Mouse (Mus musculus) limb, embryonic 15.5 days (tissue): ENCODE measurements around the gene Zfp51. TPM values are rescaled to one million over a fixed set of nuclear protein-coding genes. Genes with fewer than 3 reads are reported as not detected.
A peak's percentile ranks its signal among the peaks of the same experiment; 100 is the strongest.
"Not testable (repeated sequence)": the region's sequence is repeated elsewhere in the genome, so short reads cannot be mapped to it uniquely, and the experiment has no call there.

Experiments
- ATAC-seq: fragments of 200-750 bp; cut with Nextera tagmentation; 2 replicates; pipeline ENCODE4 v1.8.0; 2017; ENCODE audit warnings: low read depth, moderate TSS enrichment; ENCODE audit not compliant: insufficient number of reproducible peaks, low FRiP score, low TSS enrichment
- H3K27ac ChIP-seq: fragments of 300-500 bp; sonication (generic); 2 replicates; pipeline ENCODE4 v1.5.1; 2015; ENCODE audit warnings: moderate library complexity, mild to moderate bottlenecking, inconsistent platforms
- H3K27me3 ChIP-seq: fragments of 300-500 bp; sonication (generic); 2 replicates; pipeline ENCODE4 v1.6.1; 2015; ENCODE audit warnings: inconsistent platforms
- H3K36me3 ChIP-seq: fragments of 300-500 bp; sonication (generic); 2 replicates; pipeline ENCODE4 v1.6.1; 2015; ENCODE audit warnings: inconsistent platforms
- H3K4me1 ChIP-seq: fragments of 300-500 bp; sonication (generic); 2 replicates; pipeline ENCODE4 v1.6.1; 2015; ENCODE audit warnings: inconsistent platforms
- H3K4me2 ChIP-seq: fragments of 300-500 bp; sonication (generic); 2 replicates; pipeline ENCODE4 v1.6.1; 2015; ENCODE audit warnings: mild to moderate bottlenecking, inconsistent platforms
- H3K4me3 ChIP-seq: fragments of 300-500 bp; sonication (generic); 2 replicates; pipeline ENCODE4 v1.5.1; 2015; ENCODE audit warnings: mild to moderate bottlenecking, inconsistent platforms
- H3K9ac ChIP-seq: fragments of 300-500 bp; sonication (generic); 2 replicates; pipeline ENCODE4 v1.6.1; 2015; ENCODE audit warnings: inconsistent platforms
- H3K9me3 ChIP-seq: fragments of 300-500 bp; sonication (generic); 2 replicates; pipeline ENCODE4 v1.6.1; 2016; ENCODE audit warnings: inconsistent platforms
- WGBS: fragments of 180-500 bp; shearing (Covaris S2); methylation state at CpG from one replicate; pipeline ENCODE4 v1.1.7; 2015; 5-methylcytosine and 5-hydroxymethylcytosine counted together
- polyA plus RNA-seq: library from polyadenylated mRNA; unstranded; fragments of >200 nt; fragmentation: Nextera tagmentation; extraction: Ambion mirVana; gene quantifications from 2 replicates; pipeline ENCODE4 v1.2.1, GENCODE M21; 2015

Zfp51 gene
- 14.6 and 15.6 TPM in 2 replicates for polyA plus RNA-seq

- H3K4me2 ChIP-seq: peak within 1 kb of the TSS; percentile 63
- H3K9me3 ChIP-seq: no peaks in the 10 kb centered on the region
- WGBS: under 1% methylated on average over 26 of the region's 26 CpGs
- peaks cover 6% of the 10 kb centered on the region; the same call in 1 of the 2 replicates for H3K36me3 ChIP-seq
- peak within 1 kb of the TSS; percentile 97 for H3K27ac ChIP-seq
- peak; percentile 100 for ATAC-seq
- peak within 1 kb of the TSS; percentile 64 for H3K4me3 ChIP-seq
- H3K4me1 ChIP-seq: peaks cover 5% of the 10 kb centered on the region; the same call in 1 of the 2 replicates
- peak within 1 kb of the TSS; percentile 44 for H3K9ac ChIP-seq
- no peaks in the 10 kb centered on the region for H3K27me3 ChIP-seq
Observed at GRCm38 (mm10) chr17:21450138-21450704, at the start of gene Zfp51. Zfp51 (plus strand) TSS chr17:21450374.

- Histone ChIP-seq H3K9me3 (no peaks in the 10 kb centered on the region), H3K27ac (peak within 1 kb of the TSS; percentile 84), H3K4me3 (peak within 1 kb of the TSS; percentile 50), H3K27me3 (no peaks in the 10 kb centered on the region), H3K36me3 (no peaks in the 10 kb centered on the region), H3K9ac (peak within 1 kb of the TSS; percentile 35), H3K4me1 (no peaks in the 10 kb centered on the region), H3K4me2 (peak within 1 kb of the TSS; percentile 83)
- ATAC-seq: peak; percentile 91
- WGBS: under 1% methylated on average over 22 of the region's 22 CpGs
Observed at GRCm38 (mm10) chr17:21422664-21423599, 27.2 kb upstream of the Zfp51 start, which contains the start of gene Zfp54. Zfp54 (plus strand) TSS chr17:21423227.

GRCm38 (mm10) chr17:21438806-21439400 is 11.3 kb upstream of the Zfp51 start:
- H3K4me1 ChIP-seq, H3K4me2 ChIP-seq, H3K27ac ChIP-seq, ATAC-seq, H3K36me3 ChIP-seq, H3K9me3 ChIP-seq, H3K4me3 ChIP-seq, H3K27me3 ChIP-seq, H3K9ac ChIP-seq: not testable (repeated sequence)
- WGBS: 81% methylated on average over 9 of the region's 9 CpGs

GRCm38 (mm10) chr17:21449669-21450068 is 505 bp upstream of the Zfp51 start:
- Histone ChIP-seq H3K4me1 (peaks cover 5% of the 10 kb centered on the region; the same call in 1 of the 2 replicates), H3K27ac (peak overlapping the region; percentile 97), H3K4me3 (peak overlapping the region; percentile 64), H3K9ac (peak overlapping the region; percentile 34; the same call in 1 of the 2 replicates), H3K4me2 (peak overlapping the region; percentile 63), H3K27me3 (no peaks in the 10 kb centered on the region), H3K36me3 (peaks cover 6% of the 10 kb centered on the region; the same call in 1 of the 2 replicates), H3K9me3 (no peaks in the 10 kb centered on the region)
- ATAC-seq: peak; percentile 74; the same call in 1 of the 2 replicates
- 0% methylated on average over 3 of the region's 3 CpGs for WGBS

GRCm38 (mm10) chr17:21463550-21463949 is 13.4 kb downstream of the Zfp51 start:
- no peaks in the 10 kb centered on the region for H3K9me3 ChIP-seq
- H3K36me3 ChIP-seq: peaks cover 38% of the 10 kb centered on the region
- 90% methylated on average over 5 of the region's 5 CpGs for WGBS
- H3K4me1 ChIP-seq: no peaks in the 10 kb centered on the region
- H3K4me2 ChIP-seq: no peak overlapping the region
- no peaks in the 10 kb centered on the region for H3K27me3 ChIP-seq
- no peak overlapping the region for H3K4me3 ChIP-seq
- ATAC-seq: no peak
- no peak overlapping the region for H3K9ac ChIP-seq
- H3K27ac ChIP-seq: no peak overlapping the region

- no peak for ATAC-seq
- H3K27ac ChIP-seq: peak overlapping the region; percentile 68; the same call in 1 of the 2 replicates
- H3K4me1 ChIP-seq: peaks cover 13% of the 10 kb centered on the region
- no peak overlapping the region for H3K4me2 ChIP-seq
- H3K36me3 ChIP-seq: no peaks in the 10 kb centered on the region
- no peak overlapping the region for H3K9ac ChIP-seq
- no peak overlapping the region for H3K4me3 ChIP-seq
- H3K27me3 ChIP-seq: no peaks in the 10 kb centered on the region
- WGBS: 56% methylated on average over 3 of the region's 3 CpGs
- no peaks in the 10 kb centered on the region for H3K9me3 ChIP-seq
Observed at GRCm38 (mm10) chr17:21472032-21472652, 22.0 kb downstream of the Zfp51 start.

- Histone ChIP-seq H3K27me3 (no peaks in the 10 kb centered on the region), H3K4me1 (peaks cover 13% of the 10 kb centered on the region), H3K4me3 (no peak overlapping the region), H3K4me2 (no peak overlapping the region), H3K36me3 (no peaks in the 10 kb centered on the region), H3K27ac (peak overlapping the region; percentile 68; the same call in 1 of the 2 replicates), H3K9ac (no peak overlapping the region), H3K9me3 (no peaks in the 10 kb centered on the region)
- WGBS: 42% methylated on average over 2 of the region's 2 CpGs
- ATAC-seq: no peak
Observed at GRCm38 (mm10) chr17:21472653-21473307, 22.6 kb downstream of the Zfp51 start.

GRCm38 (mm10) chr17:21473362-21474190 is 23.4 kb downstream of the Zfp51 start:
- H3K4me1 ChIP-seq: peaks cover 13% of the 10 kb centered on the region
- peak overlapping the region; percentile 68 for H3K27ac ChIP-seq
- no peaks in the 10 kb centered on the region for H3K9me3 ChIP-seq
- no peaks in the 10 kb centered on the region for H3K36me3 ChIP-seq
- no peak for ATAC-seq
- WGBS: 15% methylated on average over 14 of the region's 14 CpGs
- no peak overlapping the region for H3K4me3 ChIP-seq
- no peaks in the 10 kb centered on the region for H3K27me3 ChIP-seq
- H3K9ac ChIP-seq: no peak overlapping the region
- H3K4me2 ChIP-seq: peak overlapping the region; percentile 17; the same call in 1 of the 2 replicates

- H3K27ac ChIP-seq, H3K9ac ChIP-seq, ATAC-seq, H3K4me2 ChIP-seq, H3K4me3 ChIP-seq, H3K27me3 ChIP-seq, H3K9me3 ChIP-seq, H3K36me3 ChIP-seq: not testable (repeated sequence)
- 9% methylated on average over 10 of the region's 10 CpGs for WGBS
- peaks cover 13% of the 10 kb centered on the region for H3K4me1 ChIP-seq
Observed at GRCm38 (mm10) chr17:21474729-21475128, 24.6 kb downstream of the Zfp51 start.

- not testable (repeated sequence) for H3K36me3 ChIP-seq, H3K27me3 ChIP-seq, ATAC-seq, H3K9ac ChIP-seq, H3K4me3 ChIP-seq, H3K4me2 ChIP-seq, H3K9me3 ChIP-seq, H3K27ac ChIP-seq
- WGBS: 81% methylated on average over 1 of the region's 1 CpGs
- H3K4me1 ChIP-seq: peaks cover 13% of the 10 kb centered on the region
Observed at GRCm38 (mm10) chr17:21475290-21475689, 25.1 kb downstream of the Zfp51 start.
